Mouse (Mus musculus): ENCODE measurements around the gene Nlgn1.
"Not testable (repeated sequence)": the region's sequence is repeated elsewhere in the genome, so short reads cannot be mapped to it uniquely, and the experiment has no call there.

Gene Nlgn1

DNA sequence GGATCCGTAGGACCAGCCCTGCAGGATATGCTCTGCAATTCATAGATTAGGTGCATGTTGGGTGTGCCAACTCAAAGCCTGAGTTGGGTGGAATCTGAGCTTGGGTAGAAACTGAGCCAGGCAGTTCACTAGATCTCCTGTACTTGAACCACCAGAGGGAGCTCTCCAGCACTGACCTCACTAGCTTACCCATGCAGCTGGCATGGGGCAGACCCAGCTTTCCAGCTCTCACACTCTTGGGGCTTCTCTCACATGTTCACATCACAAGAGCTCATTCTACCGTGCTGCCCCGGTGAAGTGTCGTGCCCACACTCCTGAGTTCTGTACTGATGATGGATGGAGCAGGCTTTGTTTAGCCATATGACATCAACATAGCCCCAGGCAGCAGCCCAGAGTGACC lies 679.2 kb downstream of the Nlgn1 start:
- DNase-seq (ENCODE audit: low spot score in 2 of 2), result peak in 1 of 2 experiments; percentile 56

GRCm38 (mm10) chr3:25645895-25646691 lies 686.2 kb downstream of the Nlgn1 start:
- no peak for DNase-seq (ENCODE audit: low spot score in 2 of 2)

DNA sequence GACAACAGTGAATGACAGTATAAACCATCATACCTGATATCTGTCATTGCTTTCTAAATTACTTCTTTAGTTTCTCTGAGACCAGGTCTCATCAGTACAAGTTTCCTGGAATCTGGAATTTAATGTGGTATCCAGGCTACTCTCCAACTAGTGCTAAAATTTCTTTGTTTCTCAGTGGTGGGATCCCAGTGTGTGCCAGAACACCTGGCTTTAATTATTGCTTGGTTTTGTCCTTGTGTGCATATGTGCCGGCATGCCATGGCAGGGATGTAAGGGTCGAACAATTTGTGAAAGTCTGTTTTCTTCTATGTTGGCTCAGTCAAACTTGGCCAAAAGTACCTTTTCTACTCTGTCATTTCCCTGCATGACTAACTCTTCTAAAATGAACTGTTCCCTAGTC lies 703.1 kb downstream of the Nlgn1 start:
- no peak for DNase-seq (ENCODE audit: low spot score in 2 of 2)

DNA sequence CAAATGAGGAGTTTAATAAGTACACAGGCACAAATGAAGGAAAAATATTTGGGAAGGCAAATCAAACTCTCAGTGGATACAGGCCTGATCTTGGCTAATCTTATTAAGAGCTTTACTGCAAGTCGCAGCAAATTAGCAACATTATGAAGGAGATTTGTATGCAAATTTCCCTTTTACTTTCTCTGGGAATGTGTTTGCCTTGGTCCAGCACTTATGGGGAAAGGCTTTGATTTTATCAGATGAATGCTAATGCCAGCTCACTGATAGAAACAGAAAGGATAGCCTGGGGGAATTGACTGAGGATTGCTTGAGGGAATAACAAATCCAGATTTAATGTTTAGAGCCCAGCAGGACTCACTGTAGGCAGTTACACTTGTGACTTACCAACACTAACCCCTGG lies 725.7 kb downstream of the Nlgn1 start:
- no peak for DNase-seq (ENCODE audit: low spot score in 2 of 2)

- no peak for DNase-seq (ENCODE audit: low spot score in 2 of 2)
Observed at GRCm38 (mm10) chr3:25597513-25597912, 734.7 kb downstream of the Nlgn1 start.

- DNase-seq (ENCODE audit: low spot score in 2 of 2), result no peak
Observed at GRCm38 (mm10) chr3:25575526-25575925, 756.7 kb downstream of the Nlgn1 start.

DNA sequence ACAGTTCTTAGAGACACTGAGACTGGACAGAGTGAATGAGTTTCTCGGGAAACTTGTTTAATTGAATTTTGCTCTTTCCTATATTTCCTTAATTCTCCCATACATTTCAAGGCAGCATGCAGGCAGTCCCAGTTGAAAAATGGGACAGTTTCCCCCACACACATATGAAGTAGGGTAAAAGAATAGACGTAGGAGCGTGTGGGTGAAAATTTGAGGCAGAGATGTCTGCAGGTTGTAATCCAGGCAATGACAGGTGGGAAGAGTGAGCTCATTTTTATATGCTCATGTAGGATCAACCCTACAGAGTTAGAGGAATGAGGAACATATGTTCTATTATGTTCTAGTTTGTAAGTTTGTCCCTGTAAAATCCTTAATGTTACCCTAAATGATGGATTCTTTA lies 757.4 kb downstream of the Nlgn1 start:
- DNase-seq (ENCODE audit: low spot score in 2 of 2), result no peak

DNA sequence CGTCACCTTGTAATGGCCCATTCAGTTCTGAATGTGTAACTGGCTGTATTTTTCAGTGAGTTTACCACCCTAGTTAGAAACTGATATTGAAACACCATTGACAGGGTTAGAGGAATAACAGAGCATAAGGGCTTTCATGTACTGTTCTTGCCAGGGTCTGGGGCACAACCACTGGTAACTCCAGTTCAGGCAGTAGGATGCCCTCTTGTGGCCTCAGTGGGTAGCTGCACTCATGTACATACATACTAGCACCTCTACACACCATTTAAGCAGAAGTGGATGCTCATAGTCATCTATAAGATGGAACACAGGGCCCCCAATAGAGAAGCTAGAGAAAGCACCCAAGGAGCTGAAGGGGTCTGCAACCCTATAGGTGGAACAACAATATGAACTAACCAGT lies 773.7 kb downstream of the Nlgn1 start:
- DNase-seq (ENCODE audit: low spot score in 2 of 2), result not testable (repeated sequence)

DNA sequence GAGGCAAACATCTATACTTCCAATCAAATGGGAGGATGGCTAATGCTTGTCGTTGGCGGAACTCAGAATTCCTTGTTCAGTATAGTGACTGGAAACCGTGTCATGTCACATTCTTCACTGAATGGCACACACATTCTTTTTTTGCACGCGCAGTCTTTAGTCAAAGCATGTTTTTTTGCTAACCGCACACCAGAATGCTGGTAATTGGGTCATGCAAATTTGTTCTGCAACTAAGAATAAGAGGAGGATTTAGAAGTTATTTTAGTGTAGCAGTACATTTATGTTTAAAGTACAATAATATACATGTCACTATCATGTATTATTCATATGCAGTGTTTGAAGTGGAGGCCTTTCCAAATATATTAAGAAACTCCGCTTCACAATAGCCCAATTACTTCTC lies 783.2 kb downstream of the Nlgn1 start:
- DNase-seq (ENCODE audit: low spot score in 2 of 2), result not testable (repeated sequence)

GRCm38 (mm10) chr3:25524236-25524635 lies 808.0 kb downstream of the Nlgn1 start:
- not testable (repeated sequence) for DNase-seq (ENCODE audit: low spot score in 2 of 2)

- DNase-seq (ENCODE audit: low spot score in 2 of 2), result no peak
Observed at GRCm38 (mm10) chr3:25463051-25463450, 869.2 kb downstream of the Nlgn1 start.

DNA sequence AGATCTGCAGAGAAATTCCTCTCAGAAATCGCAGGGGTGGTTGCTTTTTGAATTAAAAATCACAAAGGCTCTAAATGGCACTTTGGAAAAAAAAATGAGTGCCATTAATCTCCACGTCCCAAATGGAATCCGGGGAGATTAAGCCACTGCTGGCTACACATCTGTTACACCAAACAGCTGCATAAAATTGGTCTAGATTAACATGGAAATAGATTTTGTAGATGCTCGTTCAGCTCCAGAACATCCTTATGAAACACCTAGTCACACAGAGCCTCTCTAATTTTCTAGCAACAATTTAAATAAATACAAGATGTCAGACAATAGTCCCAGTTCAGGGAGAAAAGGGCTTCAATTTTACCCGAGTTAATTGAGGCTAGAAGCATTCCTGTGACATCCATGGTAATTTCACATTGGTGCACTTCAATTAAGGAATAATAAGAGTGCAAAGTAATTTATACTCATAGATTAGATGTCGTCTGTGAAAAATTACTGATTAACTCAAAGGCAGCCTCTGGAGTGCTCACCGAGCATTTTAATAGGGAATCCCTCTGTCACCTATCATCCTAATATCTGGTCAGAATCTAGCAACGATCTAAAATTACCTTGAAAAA lies 875.9 kb downstream of the Nlgn1 start:
- no peak for DNase-seq (ENCODE audit: low spot score in 2 of 2)

GRCm38 (mm10) chr3:25452314-25452713 lies 879.9 kb downstream of the Nlgn1 start:
- no peak for DNase-seq (ENCODE audit: low spot score in 2 of 2)

GRCm38 (mm10) chr3:25450471-25450870 lies 881.8 kb downstream of the Nlgn1 start:
- DNase-seq (ENCODE audit: low spot score in 2 of 2), result no peak

DNA sequence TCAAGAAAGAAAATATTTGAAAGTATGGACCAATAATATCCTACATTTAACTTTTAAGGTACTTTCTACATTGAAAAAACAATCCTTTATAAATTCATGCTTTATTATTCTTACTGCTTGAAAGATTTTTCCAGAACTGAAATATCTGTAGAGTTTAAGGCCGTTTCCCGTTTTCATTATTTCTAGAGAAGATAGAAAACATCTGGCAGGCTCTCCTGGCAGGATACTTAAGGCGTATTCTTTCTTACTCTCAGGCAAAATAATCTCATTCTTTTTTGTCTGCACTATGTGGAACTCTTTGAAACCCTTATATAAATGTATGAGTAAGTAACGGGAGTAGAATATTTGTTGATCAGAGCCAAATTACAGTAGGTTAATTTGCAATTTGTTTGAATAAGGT lies 882.9 kb downstream of the Nlgn1 start:
- DNase-seq (ENCODE audit: low spot score in 2 of 2), result no peak

DNA sequence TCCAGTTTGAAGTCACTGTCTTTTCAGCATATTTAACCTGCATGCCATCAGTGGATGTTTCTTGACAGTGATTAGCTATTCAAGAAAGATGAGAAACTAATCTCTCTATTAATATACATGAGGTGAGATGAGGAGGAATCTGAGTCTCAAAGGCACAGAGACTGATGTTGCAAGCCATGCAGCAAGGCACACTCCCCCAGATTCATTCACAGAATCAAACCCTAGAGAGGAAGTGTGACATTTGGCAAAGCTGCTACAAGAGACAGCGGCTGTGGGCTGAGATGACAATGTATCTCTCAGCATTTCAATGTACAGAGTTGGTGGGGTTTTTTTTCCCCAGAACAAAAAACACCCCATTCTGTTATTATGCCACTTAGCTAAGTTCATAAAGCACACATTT lies 885.1 kb downstream of the Nlgn1 start:
- no peak for DNase-seq (ENCODE audit: low spot score in 2 of 2)

DNA sequence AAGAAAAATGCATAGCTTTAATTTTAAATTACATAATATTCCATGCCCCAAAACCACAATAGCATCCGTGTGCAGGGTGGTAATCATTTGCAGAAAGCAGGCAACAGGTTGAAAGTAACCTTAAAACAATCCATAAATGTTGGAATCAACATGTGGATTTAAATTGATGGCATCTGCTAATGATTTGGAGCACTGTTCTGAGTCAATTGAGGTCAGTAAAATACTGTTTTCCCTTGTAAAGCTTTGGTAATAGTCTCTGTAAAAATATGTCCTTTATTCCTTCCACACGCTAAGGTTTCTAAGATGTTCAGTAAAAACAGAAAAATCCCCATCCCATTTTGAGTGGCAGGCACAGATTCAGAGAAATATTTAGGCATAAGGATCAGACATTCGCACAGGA lies 888.6 kb downstream of the Nlgn1 start:
- no peak for DNase-seq (ENCODE audit: low spot score in 2 of 2)

DNA sequence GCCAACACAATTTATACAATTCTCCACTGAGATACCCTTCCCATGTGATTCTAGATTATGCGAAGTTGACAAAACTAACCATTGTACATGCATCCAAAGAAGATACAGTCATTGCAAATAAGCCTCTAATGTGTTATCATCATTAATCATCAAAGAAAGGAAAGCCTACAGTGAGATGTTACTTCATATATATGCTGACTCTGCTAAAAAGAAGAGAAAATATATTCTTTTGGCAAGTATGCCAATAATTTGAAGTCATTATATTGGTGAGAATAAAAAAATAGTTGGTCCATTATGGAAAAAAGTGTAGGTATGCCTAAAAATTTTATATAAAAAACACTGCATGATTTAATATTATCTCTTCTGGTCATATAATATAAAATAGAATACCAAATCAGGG lies 889.6 kb downstream of the Nlgn1 start:
- no peak for DNase-seq (ENCODE audit: low spot score in 2 of 2)

DNA sequence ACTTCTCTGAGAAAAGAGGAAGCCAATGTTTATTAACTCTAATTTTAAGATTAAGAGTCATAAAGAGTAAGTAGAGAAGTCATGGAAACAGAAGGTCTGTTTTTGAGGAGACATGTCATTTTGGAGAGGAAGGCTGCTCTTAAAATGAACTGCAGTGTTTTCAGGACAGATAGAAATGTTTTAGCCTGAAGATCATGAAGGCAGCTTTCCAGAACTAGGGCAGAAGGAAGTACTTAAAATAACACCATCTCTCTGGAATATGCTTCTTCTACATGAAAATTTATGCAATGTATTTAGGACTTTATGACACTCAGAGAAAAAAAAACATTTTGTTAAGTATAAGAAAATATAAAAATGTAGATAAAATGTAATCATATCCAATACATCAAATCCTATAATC lies 905.3 kb downstream of the Nlgn1 start:
- DNase-seq (ENCODE audit: low spot score in 2 of 2), result no peak

GRCm38 (mm10) chr3:25412003-25412402 lies 920.3 kb downstream of the Nlgn1 start:
- DNase-seq (ENCODE audit: low spot score in 2 of 2), result no peak

Measured in spleen, postnatal 4 days (tissue).